Mouse (Mus musculus) G1E (cell line): ENCODE results near the gene Hs3st4. TPM values are rescaled to one million over a fixed set of nuclear protein-coding genes. Genes with fewer than 3 reads are reported as not detected.

Source experiments
- ATAC-seq: 2 replicates; pipeline ENCODE4 v1.8.0; 2016; ENCODE audit warnings: mild to moderate bottlenecking; ENCODE audit not compliant: insufficient number of reproducible peaks, poor library complexity, low FRiP score, severe bottlenecking; ENCODE audit errors: extremely low read depth
- DNase-seq: peaks from one replicate; pipeline ENCODE4 v3.0.0; 2012; ENCODE audit warnings: low spot score
- H3K27me3 ChIP-seq: 2 replicates; pipeline ENCODE4 v1.6.1; 2012; ENCODE audit warnings: mild to moderate bottlenecking, low read length, inconsistent platforms; ENCODE audit not compliant: insufficient read depth
- H3K36me3 ChIP-seq: replicated peaks from 2 replicates; pipeline ENCODE3; 2012; ENCODE audit warnings: mild to moderate bottlenecking, inconsistent platforms
- H3K4me1 ChIP-seq: 2 replicates; pipeline ENCODE4 v1.6.1; 2012; ENCODE audit warnings: low read depth, low read length, inconsistent platforms, mixed read lengths; ENCODE audit not compliant: insufficient read depth
- H3K4me3 ChIP-seq: 2 replicates; pipeline ENCODE4 v1.5.1; 2012; ENCODE audit warnings: low read depth, mild to moderate bottlenecking, inconsistent platforms, low read length, moderate library complexity, mixed read lengths
- H3K9me3 ChIP-seq: replicated peaks from 2 replicates; pipeline ENCODE4 v1.6.1; 2012; ENCODE audit warnings: inconsistent platforms
- CTCF ChIP-seq: IDR thresholded peaks from 2 replicates; pipeline ENCODE4 v1.5.1; 2012; ENCODE audit warnings: low read depth, low read length, inconsistent platforms, mixed read lengths
- GATA1 ChIP-seq: IDR thresholded peaks from 2 replicates; pipeline ENCODE4 v1.6.1; 2012; ENCODE audit warnings: borderline replicate concordance, low read length, inconsistent platforms, mixed read lengths
- GATA2 ChIP-seq: IDR thresholded peaks from 2 replicates; pipeline ENCODE4 v1.6.1; 2012; ENCODE audit warnings: low read depth, low read length, inconsistent platforms, borderline replicate concordance
- POLR2AphosphoS5 ChIP-seq: IDR thresholded peaks from 2 replicates; pipeline ENCODE4 v1.6.1; 2012; ENCODE audit warnings: low read depth, low read length, inconsistent platforms; ENCODE audit not compliant: insufficient replicate concordance
- TAL1 ChIP-seq: conservative IDR thresholded peaks from 2 replicates; pipeline ENCODE4 v1.6.1; 2012; ENCODE audit warnings: low read depth, low read length, inconsistent platforms, mixed read lengths
- polyA plus RNA-seq: library from polyadenylated mRNA; stranded (reverse); fragments of >175 nt; gene quantifications from 2 replicates; pipeline ENCODE4 v1.2.3, GENCODE M21; 2012
- total RNA-seq, 2 experiments: library from RNA; stranded (forward) in 1 of 2; stranded (reverse) in 1 of 2; fragments of 200-1000 nt in 1 of 2; fragments of >200 nt in 1 of 2; fragmentation: Nextera tagmentation in 1 of 2; gene quantifications; 2 replicates each; pipeline ENCODE4 v1.2.3; 2014 to 2017

Hs3st4 gene
- total and polyA plus RNA-seq, 3 experiments, result not detected

- DNase-seq (no peak), ATAC-seq (no peak)
- Histone ChIP-seq H3K9me3 (peaks cover 15% of the 10 kb centered on the region), H3K36me3 (no peaks in the 10 kb centered on the region), H3K27me3 (no peaks in the 10 kb centered on the region), H3K4me1 (no peaks in the 10 kb centered on the region), H3K4me3 (no peak overlapping the region)
- TF ChIP-seq POLR2AphosphoS5, result no peak
- TF ChIP-seq TAL1, result no peak
- no peak for TF ChIP-seq GATA2
- no peak for TF ChIP-seq GATA1
- TF ChIP-seq CTCF, result no peak
These were observed 183.6 kb downstream of the Hs3st4 start for GRCm38 (mm10) chr7:124166229-124166628.

- TF ChIP-seq GATA1, result no peak
- no peak for TF ChIP-seq GATA2
- no peak for TF ChIP-seq POLR2AphosphoS5
- no peak for TF ChIP-seq TAL1
- TF ChIP-seq CTCF, result no peak
- DNase-seq (no peak), ATAC-seq (no peak)
These were observed 186.1 kb downstream of the Hs3st4 start for GRCm38 (mm10) chr7:124168796-124169195.

GRCm38 (mm10) chr7:124170001-124170400 is 187.3 kb downstream of the Hs3st4 start:
- H3K4me3 ChIP-seq, result no peak overlapping the region
- H3K27me3 ChIP-seq, result no peaks in the 10 kb centered on the region
- ATAC-seq, result no peak
- TF ChIP-seq CTCF (no peak), GATA2 (no peak), POLR2AphosphoS5 (no peak), TAL1 (no peak)
- DNase-seq, result no peak
- H3K36me3 ChIP-seq, result no peaks in the 10 kb centered on the region
- peaks cover 21% of the 10 kb centered on the region for H3K9me3 ChIP-seq
- no peaks in the 10 kb centered on the region for H3K4me1 ChIP-seq

More at GRCm38 (mm10) chr7:124168796-124169195, 186.1 kb downstream of the Hs3st4 start:
- Histone ChIP-seq H3K4me1 (no peaks in the 10 kb centered on the region), H3K9me3 (peaks cover 21% of the 10 kb centered on the region), H3K36me3 (no peaks in the 10 kb centered on the region), H3K27me3 (no peaks in the 10 kb centered on the region), H3K4me3 (no peak overlapping the region)

- H3K36me3 ChIP-seq, result no peaks in the 10 kb centered on the region
- no peaks in the 10 kb centered on the region for H3K27me3 ChIP-seq
- H3K4me3 ChIP-seq, result no peak overlapping the region
- H3K9me3 ChIP-seq, result peaks cover 22% of the 10 kb centered on the region
- ATAC-seq (no peak), DNase-seq (no peak)
- TF ChIP-seq TAL1 (no peak), GATA2 (no peak), GATA1 (no peak)
- H3K4me1 ChIP-seq, result no peaks in the 10 kb centered on the region
These were observed 189.3 kb downstream of the Hs3st4 start for GRCm38 (mm10) chr7:124171992-124172391.

- peaks cover 32% of the 10 kb centered on the region for H3K9me3 ChIP-seq
- DNase-seq (no peak), ATAC-seq (no peak)
- no peaks in the 10 kb centered on the region for H3K27me3 ChIP-seq
- H3K4me3 ChIP-seq, result no peak overlapping the region
- no peaks in the 10 kb centered on the region for H3K4me1 ChIP-seq
- TF ChIP-seq GATA1 (no peak), GATA2 (no peak), POLR2AphosphoS5 (no peak), CTCF (no peak), TAL1 (no peak)
- H3K36me3 ChIP-seq, result no peaks in the 10 kb centered on the region
These were observed 198.3 kb downstream of the Hs3st4 start for GRCm38 (mm10) chr7:124180926-124181325.

GRCm38 (mm10) chr7:124184693-124185092 is 202.0 kb downstream of the Hs3st4 start:
- H3K9me3 ChIP-seq, result peaks cover 37% of the 10 kb centered on the region
- no peaks in the 10 kb centered on the region for H3K36me3 ChIP-seq
- TF ChIP-seq GATA2, result no peak
- no peaks in the 10 kb centered on the region for H3K4me1 ChIP-seq
- DNase-seq (no peak), ATAC-seq (no peak)
- no peaks in the 10 kb centered on the region for H3K27me3 ChIP-seq
- H3K4me3 ChIP-seq, result no peak overlapping the region

GRCm38 (mm10) chr7:124198811-124199570 is 216.3 kb downstream of the Hs3st4 start:
- Histone ChIP-seq H3K4me1 (no peaks in the 10 kb centered on the region), H3K4me3 (no peak overlapping the region), H3K9me3 (peaks cover 8% of the 10 kb centered on the region; the same call in 1 of the 2 replicates), H3K36me3 (no peaks in the 10 kb centered on the region), H3K27me3 (no peaks in the 10 kb centered on the region)
- TF ChIP-seq CTCF, result no peak
- no peak for TF ChIP-seq POLR2AphosphoS5
- TF ChIP-seq TAL1, result no peak
- no peak for TF ChIP-seq GATA1
- TF ChIP-seq GATA2, result no peak
- ATAC-seq (no peak), DNase-seq (no peak)
